Mouse (Mus musculus) common myeloid progenitor, adult 5-6 weeks (primary cell): ENCODE results near the gene Acot5. TPM values are rescaled to one million over a fixed set of nuclear protein-coding genes. Genes with fewer than 3 reads are reported as not detected.
A peak's percentile ranks its signal among the peaks of the same experiment; 100 is the strongest.
"Not testable (repeated sequence)": the region's sequence is repeated elsewhere in the genome, so short reads cannot be mapped to it uniquely, and the experiment has no call there.

Source experiments
- ATAC-seq: replicated peaks from 2 replicates; pipeline ENCODE4 v1.8.0; 2016; ENCODE audit warnings: low read depth, mild to moderate bottlenecking, moderate TSS enrichment, inconsistent platforms; ENCODE audit not compliant: poor library complexity, severe bottlenecking
- total RNA-seq: library from RNA; stranded (forward); fragments of 200-1000, 187-1606 nt; gene quantifications from 2 replicates; pipeline ENCODE4 v1.2.3, GENCODE M21; 2017

The Acot5 gene
- total RNA-seq, 1 experiment from 2014 or later, result not detected

DNA sequence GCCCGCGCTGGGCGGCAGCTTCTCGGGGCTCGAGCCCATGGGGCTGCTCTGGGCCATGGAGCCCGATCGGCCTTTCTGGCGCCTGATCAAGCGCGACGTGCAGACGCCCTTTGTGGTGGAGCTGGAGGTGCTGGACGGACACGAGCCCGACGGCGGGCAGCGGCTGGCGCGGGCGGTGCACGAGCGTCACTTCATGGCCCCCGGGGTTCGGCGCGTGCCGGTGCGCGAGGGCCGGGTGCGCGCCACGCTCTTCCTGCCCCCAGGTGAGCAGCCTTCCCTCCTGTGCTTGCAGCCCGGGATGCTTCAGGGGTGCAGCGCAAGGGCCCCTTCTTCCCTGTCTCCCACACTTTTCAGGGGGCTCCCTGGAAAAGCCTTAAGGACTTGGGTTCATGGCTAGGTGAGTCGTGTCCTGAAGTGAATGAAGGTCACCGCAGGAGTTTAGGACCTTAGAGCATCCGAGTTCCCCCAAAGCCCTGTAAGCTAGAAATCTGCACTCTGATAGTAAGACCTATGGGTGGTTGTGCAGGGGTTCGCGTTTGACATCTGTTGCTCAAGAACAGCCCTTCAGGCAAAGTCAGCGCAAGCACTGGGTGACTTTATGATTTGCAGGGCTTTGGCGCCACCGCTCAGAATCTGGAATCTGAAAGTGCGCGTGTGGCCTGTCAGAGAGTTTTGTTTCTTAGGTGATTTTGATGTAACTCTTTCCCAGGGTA, 15.3 kb upstream of the Acot5 start:
- peak; percentile 58; the same call in 1 of the 2 replicates for ATAC-seq

DNA sequence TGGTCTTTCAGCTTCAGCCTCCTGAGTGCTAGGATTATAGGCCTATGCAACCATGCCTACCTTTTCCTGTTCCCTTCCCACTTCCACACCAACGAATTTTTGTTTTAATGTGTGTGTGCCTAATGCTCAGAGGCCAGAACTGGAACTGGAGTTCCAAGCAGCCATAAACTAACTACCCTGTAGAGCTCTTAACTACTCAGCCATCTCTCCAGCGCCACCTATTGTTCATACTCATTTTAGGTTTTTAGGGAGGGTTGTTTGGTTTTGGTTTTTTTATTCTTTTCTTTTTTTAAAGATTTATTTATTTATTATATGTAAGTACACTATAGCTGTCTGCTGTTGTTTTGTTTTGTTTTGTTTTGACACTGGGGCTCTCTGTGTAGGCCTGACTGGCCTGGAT, 8.2 kb upstream of the Acot5 start:
- ATAC-seq, result peak; percentile 77; the same call in 1 of the 2 replicates

DNA sequence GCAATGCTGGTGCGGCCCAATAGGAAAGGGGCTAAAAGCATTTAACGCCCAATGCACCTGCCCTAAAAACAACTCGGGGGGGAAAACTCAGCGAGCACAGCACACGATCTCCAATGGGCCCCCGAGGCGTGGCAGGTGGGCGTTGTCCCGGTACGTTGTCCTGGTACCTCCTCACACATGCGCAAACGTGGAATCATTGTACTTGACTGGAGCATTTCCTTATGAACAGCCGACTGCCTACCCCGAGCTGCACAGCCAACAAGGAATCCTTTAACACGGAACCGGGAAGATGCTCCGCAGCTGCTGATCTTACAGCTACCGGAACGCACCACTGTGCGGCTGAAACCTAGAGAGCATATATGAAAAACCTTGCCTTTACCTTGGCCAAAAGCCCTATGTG, 6.8 kb upstream of the Acot5 start:
- no peak for ATAC-seq

DNA sequence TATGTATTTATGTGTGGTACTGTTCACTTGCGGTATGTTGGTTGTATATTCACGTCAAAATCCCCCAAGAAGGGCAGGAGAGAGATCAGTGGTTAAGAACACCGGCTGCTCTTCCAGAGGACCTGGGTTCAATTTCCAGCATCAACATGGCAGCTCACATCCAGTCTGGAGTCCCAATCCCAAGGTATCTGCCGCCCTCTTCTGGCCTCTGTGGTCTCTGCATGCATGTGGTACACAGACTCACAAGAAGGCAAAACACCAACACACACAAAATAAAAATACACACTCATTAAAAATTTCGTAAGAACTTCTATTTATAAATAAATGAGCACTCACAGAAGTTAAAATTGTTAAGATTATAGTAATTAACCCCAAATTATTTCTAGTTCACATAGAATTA, 5.9 kb upstream of the Acot5 start:
- no peak for ATAC-seq

DNA sequence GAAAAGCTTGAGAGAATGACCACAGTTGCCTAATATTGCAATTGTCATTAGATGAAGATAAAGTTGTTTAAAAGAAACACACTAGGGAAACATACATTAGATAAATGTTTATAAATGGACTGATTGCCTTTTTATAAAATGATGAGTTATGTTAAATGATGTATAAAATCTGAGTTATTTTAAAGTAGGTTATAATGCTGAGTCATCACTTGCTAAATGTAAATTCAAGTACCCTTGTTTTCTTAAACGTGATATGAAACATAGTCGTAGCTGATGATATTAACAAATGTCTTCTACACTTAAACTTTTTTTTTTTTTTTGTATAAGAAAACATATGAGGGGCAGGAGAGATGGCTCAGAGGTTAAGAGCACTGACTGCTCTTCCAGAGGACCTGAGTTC, 5.3 kb upstream of the Acot5 start:
- ATAC-seq, result no peak

DNA sequence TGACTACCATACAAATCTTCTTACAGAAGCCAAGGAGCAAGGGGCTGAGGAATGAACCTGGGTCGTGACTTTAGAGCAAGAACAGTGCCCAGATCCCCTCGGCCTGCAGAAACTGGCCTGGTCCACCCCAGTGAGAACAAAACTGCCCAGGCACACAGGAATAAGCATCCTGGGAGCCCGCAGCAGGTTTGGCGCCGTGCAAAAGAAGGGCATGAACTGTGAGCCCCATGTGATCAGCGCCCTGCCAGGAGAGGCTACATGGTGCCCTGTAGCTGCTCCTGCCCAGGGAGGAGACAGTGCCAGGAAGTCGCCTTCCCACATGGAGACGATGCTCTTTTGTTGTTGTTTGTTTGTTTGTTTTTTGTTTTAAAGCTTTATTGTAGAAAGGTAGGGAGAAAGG, 4.5 kb upstream of the Acot5 start:
- ATAC-seq, result no peak

DNA sequence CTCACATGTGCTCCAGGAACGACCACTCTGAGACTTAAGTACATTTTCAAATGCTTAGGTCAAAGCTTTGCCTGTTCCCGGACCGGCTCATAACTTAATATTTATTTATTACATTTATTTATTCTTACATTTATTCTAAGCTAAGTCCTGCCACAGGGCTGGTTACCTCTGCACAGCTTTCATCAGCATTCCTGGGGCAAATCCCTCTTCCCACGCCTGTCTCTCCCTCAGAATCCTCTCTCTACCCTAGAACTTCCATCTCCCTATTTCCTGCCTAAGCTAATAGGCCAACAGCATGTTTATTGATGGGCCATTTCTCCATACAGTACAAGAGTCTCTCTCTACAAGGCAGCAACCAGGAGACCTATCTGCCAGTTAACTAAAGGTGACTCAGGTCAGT, 1.4 kb upstream of the Acot5 start:
- no peak for ATAC-seq

DNA sequence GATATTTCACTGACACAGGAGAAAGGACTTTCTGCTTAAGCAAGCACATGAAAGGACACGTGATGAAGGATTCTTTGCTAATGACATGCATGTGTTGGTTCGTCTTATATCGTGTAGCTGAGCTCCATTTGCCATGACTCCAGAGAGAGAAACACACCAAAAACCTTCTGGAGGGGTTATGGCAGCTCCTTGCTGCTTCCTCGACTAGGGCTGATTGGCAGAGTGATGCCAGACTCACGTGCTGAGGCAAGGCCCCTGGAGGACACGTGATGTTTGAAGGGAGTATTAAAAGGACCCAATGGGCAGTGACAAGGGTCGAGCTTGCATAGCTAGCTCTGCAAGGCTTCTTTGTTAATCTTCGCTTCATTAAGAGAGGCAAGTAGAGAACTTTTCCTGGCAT, 829 bp upstream of the Acot5 start:
- ATAC-seq, result no peak

DNA sequence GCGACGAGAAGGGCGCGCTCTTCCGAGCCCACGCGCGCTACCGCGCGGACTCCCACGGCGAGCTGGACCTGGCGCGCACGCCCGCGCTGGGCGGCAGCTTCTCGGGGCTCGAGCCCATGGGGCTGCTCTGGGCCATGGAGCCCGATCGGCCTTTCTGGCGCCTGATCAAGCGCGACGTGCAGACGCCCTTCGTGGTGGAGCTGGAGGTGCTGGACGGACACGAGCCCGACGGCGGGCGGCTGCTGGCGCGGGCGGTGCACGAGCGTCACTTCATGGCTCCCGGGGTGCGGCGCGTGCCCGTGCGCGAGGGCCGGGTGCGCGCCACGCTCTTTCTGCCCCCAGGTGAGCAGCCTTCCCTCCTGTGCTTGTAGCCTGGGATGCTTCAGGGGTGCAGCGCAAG, 457 bp downstream of the Acot5 start:
- ATAC-seq, result not testable (repeated sequence)

DNA sequence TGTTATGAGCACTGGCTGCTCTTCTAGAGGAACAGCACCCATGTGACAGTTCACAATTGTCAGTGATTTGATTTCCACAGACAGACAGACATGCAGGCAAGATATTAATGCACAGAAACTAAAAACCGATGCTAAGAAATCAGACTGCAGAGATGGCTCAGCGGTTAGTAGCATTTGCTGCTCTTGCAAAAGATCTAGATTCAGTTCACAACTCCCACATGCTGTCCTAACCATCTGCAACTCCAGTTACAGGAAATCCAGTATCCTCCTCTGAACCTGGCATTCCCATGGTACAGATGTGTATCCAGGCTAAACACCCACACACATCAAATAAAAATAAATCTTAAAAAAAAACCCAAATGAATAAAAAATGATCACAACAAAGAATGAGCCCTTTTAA, 2.6 kb downstream of the Acot5 start:
- no peak for ATAC-seq

DNA sequence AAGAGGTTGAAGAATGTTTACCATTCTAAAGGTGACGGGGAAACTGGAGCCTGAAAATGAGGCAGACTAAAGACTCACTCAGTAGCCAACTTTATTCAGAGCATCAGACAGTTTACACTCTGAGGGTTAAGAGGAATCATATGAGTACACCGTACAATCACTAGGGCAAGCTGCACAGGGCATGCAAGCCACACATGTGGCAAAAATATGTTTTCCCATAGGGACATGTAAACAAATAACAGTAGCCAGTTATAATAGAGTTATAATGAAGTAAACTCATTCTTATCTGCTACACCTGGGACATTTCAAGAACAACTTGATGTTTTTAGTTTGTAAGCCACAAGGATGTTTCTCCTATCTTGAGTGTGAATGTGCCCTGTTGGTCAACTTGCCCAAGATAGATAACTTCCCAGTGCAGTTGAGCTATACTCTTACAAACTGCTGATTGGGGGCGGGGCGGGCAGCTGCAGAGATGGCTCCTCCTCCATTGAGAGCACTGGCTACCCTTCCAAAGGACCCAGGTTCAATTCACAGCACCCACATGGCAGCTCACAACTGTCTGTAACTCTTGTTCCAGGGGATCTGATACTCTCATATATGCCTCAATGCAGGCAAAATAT, 8.4 kb downstream of the Acot5 start:
- no peak for ATAC-seq

DNA sequence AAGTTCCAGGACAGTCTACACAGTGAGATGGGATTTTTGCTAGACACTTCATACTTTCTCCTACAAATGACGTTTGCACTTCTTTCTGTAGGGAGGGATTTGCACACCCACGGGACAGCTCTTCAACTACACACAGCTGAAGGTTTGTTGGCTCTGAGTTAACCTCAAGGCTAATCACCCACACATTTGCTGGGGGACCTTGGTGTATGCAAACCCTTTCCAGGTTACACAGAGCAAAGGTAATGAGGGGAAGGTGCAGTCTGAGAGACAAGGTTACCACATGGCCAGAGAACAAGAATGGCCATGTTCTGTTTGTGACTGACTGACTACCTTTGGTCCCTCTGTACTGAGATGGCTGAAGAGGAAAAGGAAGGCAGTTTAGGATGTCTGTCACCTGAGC, 14.7 kb downstream of the Acot5 start:
- no peak for ATAC-seq

DNA sequence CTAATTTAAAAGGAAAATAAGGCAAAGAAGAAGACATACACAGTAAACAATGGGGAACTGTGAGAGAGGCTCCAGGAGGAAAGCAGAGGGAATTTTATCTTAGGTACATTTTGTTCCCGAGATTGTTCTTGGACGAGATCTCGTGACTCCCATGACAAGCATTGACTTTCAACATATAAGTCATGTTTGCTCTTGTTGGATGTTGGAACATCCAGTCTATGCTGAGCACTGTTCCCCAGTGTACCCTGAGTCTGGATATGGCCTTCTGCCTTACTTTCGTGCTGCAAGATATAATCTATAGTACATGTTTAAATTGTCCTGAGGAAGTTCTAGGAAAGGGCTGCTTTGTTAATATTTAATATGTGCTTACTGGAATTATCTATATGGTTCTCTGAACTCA, 15.5 kb downstream of the Acot5 start:
- ATAC-seq, result no peak

DNA sequence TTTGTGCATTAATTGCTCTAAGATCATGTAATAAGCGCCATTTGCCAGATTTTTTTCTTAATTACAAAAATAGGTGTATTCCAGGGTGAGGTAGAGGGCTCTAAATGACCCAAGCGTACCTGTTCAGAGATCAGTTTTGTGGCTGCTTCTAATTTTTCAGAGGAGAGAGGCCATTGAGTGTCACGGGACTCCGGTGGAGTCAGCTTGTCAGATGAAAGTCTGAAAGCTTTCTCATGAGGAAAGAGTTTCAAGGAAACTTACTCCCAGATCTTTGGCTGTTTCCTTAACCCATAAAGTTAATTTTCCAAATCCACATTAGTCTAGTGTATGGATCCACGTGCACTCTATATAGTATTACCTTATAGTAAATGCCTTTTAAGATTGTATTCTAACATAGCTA, 25.5 kb downstream of the Acot5 start:
- not testable (repeated sequence) for ATAC-seq

DNA sequence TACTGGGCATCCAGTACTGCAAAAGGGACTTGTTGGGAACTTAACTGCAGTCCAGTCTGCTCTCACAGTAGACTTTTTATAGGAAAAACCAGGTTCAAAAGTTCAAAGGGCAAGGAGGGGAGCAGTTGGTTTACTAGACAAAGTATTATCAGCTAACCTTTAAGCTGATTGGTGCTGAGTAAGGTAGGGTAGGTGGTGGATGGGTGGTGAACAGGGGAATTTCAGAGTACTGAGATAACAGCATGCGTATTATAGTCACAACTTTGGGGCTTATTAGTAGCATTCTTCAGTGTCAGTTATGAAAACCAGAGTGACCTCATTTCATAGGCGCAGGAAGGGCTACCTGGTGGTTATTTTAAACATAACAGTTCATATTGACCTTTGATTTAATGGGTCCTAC, 30.5 kb downstream of the Acot5 start:
- no peak for ATAC-seq

DNA sequence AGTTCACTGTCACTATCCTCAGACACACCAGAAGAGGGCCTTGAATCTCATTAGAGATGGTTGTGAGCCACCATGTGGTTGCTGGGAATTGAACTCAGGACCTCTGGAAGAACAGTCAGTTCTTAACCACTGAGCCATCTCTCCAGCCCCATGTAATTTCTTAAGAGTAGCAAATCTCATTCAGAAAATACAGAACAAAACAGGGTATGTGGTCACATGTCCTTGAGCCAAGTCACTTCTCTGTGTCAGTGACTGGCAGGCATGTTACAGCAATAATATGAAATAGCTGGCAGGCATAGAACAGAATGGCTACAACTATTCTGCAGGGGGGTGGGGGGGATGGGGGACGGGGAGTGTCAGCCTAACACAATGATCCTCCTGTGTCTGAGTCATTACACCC, 30.9 kb downstream of the Acot5 start:
- no peak for ATAC-seq

DNA sequence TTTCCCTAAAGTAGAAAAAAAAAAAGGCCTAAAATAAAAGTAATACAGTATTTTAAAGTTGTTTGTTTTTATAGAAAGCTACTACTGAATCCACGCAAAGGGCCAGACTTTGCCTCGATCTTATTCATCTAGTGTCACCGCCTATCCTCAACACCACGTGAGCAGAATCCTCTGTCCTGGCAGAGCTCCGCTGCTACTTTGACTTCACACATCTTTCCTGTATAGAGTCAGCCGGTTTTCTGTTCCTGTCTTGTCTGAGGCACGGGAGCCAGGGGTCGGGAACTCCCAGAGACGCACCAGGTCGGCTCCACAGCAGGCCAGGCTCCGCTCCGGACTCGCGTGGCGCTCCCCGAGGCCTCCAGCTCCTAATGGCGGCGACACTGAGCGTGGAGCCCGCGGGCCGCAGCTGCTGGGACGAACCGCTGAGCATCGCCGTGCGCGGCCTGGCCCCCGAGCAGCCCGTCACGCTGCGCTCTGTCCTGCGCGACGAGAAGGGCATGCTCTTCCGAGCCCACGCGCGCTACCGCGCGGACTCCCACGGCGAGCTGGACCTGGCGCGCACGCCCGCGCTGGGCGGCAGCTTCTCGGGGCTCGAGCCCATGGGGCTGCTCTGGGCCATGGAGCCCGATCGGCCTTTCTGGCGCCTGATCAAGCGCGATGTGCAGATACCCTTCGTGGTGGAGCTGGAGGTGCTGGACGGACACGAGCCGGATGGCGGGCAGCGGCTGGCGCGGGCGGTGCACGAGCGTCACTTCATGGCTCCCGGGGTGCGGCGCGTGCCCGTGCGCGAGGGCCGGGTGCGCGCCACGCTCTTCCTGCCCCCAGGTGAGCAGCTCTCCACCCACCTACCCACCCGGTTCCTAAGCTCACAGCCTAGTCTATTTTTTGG, 31.7 kb downstream of the Acot5 start, which contains the start of gene Acot6:
TSS of gene Acot6 (plus strand) at position 51 of the 889 bp plus-strand sequence.
- ATAC-seq, result peak; percentile 71

DNA sequence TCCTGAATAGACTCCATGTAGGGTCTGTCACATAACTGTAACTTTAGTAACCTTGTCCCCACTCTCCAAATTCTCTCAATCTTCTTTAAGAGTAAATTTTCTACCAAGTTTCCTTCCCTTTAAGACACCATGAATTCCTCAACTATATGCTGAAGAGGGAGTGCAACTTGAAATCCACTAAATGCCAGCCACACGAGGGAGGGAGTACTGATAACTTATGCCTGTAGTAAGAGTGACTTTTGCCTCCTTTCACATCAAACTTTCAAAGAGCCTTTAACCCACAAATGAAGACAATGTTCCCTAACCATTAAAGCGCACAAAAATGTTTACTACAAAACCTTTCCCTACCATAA, 32.3 kb downstream of the Acot5 start:
- no peak for ATAC-seq

DNA sequence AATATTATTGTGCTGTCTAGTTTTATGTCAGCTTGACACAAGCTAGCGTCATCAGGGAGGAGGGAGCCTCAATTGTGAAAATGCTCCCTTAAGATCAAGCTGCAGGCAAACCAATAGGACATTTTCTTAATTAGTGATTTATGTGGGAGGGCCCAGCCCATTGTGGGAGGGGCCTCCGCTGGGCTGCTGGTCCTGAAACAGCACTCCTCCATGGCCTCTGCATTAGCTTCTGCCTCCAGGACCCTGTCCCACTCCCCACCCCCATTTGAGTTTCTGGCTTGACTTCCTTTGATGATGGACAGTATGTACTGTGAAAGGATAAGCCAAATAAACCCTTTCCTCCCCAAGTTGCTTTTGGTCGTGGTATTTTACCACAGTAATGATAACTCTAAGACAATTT, 37.9 kb downstream of the Acot5 start:
- ATAC-seq, result no peak

DNA sequence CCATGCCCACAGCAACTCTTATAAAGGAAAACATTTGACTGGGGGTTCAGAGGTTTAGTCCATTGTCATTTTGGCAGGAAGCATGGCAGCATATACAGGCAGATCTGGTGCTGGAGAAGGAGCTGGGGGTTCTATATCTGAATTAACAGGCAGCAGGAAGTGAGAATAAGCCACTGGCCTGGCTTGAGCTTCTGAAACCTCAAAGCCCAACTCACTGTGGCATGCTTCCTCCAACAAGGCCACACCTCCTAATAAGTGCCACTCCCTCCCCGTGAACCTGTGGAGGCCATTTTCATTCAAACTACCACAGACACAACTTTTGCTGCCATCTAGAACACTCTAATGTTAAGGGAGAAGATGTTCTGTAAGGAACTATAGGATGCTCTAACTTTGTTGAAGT, 38.6 kb downstream of the Acot5 start:
- peak; percentile 32 for ATAC-seq

DNA sequence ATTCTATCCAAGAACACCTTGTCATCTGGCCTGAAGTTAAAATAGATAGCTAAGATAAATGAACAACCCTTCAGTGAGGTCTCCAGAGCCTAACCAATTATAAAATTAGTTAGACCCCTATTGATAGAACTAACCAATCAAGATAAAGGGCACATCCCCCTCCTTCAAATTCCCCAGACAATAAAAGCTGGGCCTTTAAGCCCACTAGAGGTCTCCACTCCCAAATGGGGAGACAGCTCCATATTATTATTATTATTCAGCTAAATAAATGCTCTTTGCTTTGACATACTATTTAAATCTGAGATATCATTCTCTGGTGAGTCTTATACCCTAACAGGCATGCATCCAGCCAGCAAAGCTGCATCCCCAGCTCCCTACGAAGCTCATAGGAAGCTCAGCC, 40.8 kb downstream of the Acot5 start:
- no peak for ATAC-seq
